Mouse (Mus musculus) small intestine, adult 2 months (tissue): ENCODE measurements around the gene Hist1h2bf. TPM values are rescaled to one million over a fixed set of nuclear protein-coding genes. Genes with fewer than 3 reads are reported as not detected.
"Not testable (repeated sequence)": the region's sequence is repeated elsewhere in the genome, so short reads cannot be mapped to it uniquely, and the experiment has no call there.

ENCODE experiments used
- H3K27ac ChIP-seq: fragments of 200-500 bp; 2 replicates; pipeline ENCODE4 v1.5.1; 2012; ENCODE audit warnings: low read depth, low read length, control low read depth, inconsistent platforms; ENCODE audit not compliant: insufficient read depth
- H3K27me3 ChIP-seq: fragments of 200-500 bp; 2 replicates; pipeline ENCODE4 v1.6.1; 2012; ENCODE audit warnings: mild to moderate bottlenecking, moderate library complexity, low read length, inconsistent platforms; ENCODE audit not compliant: control insufficient read depth, insufficient read depth
- H3K36me3 ChIP-seq: fragments of 200-500 bp; 2 replicates; pipeline ENCODE4 v1.6.1; 2012; ENCODE audit warnings: mild to moderate bottlenecking, low read length, control low read depth, inconsistent platforms; ENCODE audit not compliant: control insufficient read depth, insufficient read depth
- H3K4me1 ChIP-seq: fragments of 200-500 bp; 2 replicates; pipeline ENCODE4 v1.6.1; 2012; ENCODE audit warnings: low read length, inconsistent platforms, mixed read lengths; ENCODE audit not compliant: control insufficient read depth, insufficient read depth, insufficient read length
- H3K4me3 ChIP-seq: fragments of 200-500 bp; 2 replicates; pipeline ENCODE4 v1.5.1; 2012; ENCODE audit warnings: low read depth, mild to moderate bottlenecking, control low read depth, inconsistent platforms, low read length, moderate library complexity
- CTCF ChIP-seq: fragments of 200-500 bp; IDR thresholded peaks from 2 replicates; pipeline ENCODE4 v1.5.1; 2012; ENCODE audit warnings: low read depth, mild to moderate bottlenecking, control low read depth, inconsistent platforms, low read length, moderate library complexity, mixed read lengths; ENCODE audit not compliant: insufficient replicate concordance, insufficient read length; ENCODE audit errors: extremely low read depth
- POLR2A ChIP-seq: fragments of 200-500 bp; IDR thresholded peaks from 2 replicates; pipeline ENCODE4 v1.6.1; 2012; ENCODE audit warnings: low read depth, mild to moderate bottlenecking, control low read depth, inconsistent platforms, low read length, moderate library complexity
- WGBS: fragments of 180-500 bp; shearing (Covaris S2); methylation state at CpG from one replicate; pipeline ENCODE4 v1.1.7; 2018; 5-methylcytosine and 5-hydroxymethylcytosine counted together
- polyA plus RNA-seq: library from polyadenylated mRNA; depleted of rRNA; stranded (reverse); fragments of >200 nt; gene quantifications from 2 replicates; pipeline ENCODE4 v1.2.3, GENCODE M21; 2012

The Hist1h2bf gene
- polyA plus RNA-seq, 1 experiment, result 24.6 TPM

DNA sequence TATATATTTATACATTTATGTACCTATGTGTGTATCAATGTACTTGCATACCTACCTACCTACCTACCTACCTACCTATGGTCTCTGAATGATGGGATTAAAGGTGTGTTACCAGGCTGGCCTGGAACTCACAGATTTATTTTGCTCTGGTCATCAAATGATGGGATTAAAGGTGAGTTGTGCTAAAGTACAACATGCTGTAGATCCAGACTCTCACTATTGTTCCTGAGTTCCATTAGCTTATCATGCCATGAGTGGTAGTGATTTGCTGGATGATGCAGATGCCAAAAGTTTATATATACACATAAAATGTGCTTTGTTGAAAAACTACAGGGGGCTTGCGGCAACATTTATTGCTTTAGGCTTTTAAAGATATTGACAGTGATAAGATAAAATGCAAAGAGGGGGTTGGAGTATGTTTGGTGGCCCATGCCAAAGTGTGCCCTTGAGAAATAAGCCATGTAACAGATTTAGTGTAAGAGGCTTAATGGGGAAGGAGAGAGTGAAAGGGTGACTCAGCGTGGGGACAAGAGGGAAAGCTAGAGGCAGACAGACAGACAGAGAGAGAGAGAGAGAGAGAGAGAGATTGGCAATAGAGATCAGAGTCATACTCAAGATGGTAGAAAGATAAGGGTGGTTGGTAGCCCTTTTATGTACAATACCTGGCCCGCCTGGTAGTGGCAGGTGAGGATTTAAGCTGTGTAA is 36.8 kb downstream of the Hist1h2bf start:
- WGBS, result 54% methylated on average over 3 of the region's 3 CpGs
- Histone ChIP-seq H3K36me3 (no peaks in the 10 kb centered on the region), H3K27ac (no peak overlapping the region), H3K4me1 (peaks cover 7% of the 10 kb centered on the region; the same call in 1 of the 2 replicates), H3K4me3 (no peak overlapping the region), H3K27me3 (no peaks in the 10 kb centered on the region)
- TF ChIP-seq CTCF (no peak), POLR2A (no peak)

DNA sequence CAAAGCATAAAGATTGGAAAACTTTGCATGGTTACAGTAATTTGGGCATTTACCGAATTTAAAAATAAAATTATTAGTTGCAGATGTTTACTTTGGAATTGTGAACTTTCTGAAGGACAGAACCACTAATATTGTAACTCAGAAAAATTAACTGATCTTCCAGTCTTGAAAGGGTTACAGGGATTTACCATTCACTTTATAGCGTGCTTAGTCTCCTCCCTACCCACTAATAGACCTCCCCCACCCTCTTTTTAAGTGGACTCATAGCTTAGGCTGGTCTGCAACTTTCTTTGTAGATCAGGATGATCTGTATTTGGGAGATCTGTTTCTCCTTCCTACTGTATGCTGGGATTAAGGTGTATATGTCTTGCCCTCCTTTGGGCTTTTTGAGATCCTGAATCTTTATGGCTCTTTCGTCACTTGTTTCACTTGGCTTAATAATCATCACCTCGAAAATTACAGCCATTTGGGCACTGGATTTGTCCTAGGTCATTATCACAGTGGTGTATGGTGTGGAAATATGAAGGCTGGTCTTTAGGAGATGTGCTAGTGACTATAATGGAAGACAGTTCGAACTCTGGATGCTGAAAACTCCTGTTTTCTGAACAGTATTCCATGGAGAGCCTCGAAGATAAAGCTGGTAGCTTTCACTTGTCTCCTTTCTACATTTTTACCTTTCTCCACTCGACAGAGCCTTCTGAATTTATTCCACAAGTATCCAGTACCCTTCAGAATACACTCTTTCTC is 37.7 kb downstream of the Hist1h2bf start:
- no peak for TF ChIP-seq CTCF
- no peak for TF ChIP-seq POLR2A
- Histone ChIP-seq H3K27me3 (no peaks in the 10 kb centered on the region), H3K36me3 (no peaks in the 10 kb centered on the region), H3K4me3 (no peak overlapping the region), H3K4me1 (peaks cover 7% of the 10 kb centered on the region; the same call in 1 of the 2 replicates), H3K27ac (0 out of 2 replicates have a peak overlapping the region, but pooled peaks have one; percentile 11)
- WGBS, result 15% methylated on average over 7 of the region's 7 CpGs

DNA sequence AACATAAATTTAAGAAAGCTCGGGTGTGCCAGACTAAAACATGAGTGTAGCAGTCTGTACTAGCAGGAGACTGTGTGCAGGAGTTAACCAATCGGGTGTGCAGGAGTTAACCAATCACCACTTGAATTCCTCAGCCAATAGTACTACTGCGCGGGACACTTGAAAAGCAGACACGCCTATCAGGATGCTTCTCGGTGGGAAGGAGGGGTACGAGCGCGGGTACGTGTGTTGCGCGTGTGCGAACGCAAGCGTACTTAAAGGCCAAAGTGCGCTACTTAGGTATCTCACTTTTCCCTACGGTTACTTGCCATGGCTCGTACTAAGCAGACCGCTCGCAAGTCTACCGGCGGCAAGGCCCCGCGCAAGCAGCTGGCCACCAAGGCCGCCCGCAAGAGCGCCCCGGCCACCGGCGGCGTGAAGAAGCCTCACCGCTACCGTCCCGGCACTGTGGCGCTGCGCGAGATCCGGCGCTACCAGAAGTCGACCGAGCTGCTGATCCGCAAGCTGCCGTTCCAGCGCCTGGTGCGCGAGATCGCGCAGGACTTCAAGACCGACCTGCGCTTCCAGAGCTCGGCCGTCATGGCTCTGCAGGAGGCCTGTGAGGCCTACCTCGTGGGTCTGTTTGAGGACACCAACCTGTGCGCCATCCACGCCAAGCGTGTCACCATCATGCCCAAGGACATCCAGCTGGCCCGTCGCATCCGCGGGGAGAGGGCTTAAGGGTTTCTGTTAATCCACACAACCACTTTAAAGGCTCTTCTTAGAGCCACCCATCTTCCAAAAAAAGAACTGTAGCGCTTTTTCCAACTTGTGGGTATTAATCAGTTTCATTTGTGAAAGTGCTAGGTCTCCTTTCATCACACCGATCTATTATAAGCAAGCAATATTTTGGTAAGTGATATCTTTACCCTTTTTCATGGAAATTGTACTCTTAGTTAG is 38.6 kb downstream of the Hist1h2bf start, which contains the start of gene Hist1h3g:
Gene Hist1h3g (plus strand): TSS at position 286 of the 939 bp plus-strand sequence.
- H3K4me3 ChIP-seq, result peak within 1 kb of the TSS; percentile 59
- H3K36me3 ChIP-seq, H3K27me3 ChIP-seq, H3K4me1 ChIP-seq: not testable (repeated sequence)
- peak; percentile 27; the same call in 1 of the 2 replicates for TF ChIP-seq POLR2A
- peak within 1 kb of the TSS; percentile 85 for H3K27ac ChIP-seq
- WGBS, result under 1% methylated on average over 51 of the region's 62 CpGs

DNA sequence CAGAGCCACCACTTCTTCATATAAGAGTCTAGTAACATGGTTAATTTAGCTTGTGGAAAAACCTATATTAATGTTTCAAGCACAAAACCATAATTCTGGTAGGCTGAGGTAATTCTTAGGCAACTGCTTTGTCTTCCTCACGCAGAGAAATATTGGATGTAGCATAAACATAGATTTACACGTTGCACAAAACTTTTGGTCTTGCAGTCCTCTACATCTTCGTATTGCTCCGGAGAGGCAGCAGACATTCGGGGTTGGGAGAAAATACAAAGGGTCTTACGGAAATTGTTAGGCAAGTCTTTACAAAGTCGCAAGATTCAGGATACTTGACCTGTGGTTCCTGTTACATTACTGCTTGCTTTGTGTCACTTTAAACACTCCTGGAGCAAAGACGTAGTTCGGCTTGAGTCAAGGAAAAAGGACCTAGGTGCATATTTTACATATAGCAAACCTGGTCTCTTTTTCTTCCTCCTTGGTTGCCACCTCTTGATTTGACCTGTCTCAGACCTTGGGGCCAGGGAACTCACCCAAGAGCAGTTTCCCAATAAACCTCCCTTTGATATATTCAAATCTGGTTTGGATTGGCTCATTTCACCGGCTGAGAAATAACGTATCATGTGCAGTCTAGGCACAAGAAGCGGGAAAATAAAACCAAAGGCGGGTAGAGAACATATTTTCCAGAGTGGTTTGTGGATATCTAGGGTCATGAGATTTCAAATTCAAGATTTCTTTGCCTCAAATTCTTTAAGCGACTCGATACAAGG is 39.4 kb downstream of the Hist1h2bf start:
- H3K27me3 ChIP-seq, result no peaks in the 10 kb centered on the region
- under 1% methylated on average over 15 of the region's 15 CpGs for WGBS
- H3K4me1 ChIP-seq, result peaks cover 5% of the 10 kb centered on the region; the same call in 1 of the 2 replicates
- no peak overlapping the region; the same call in 1 of the 2 replicates for H3K4me3 ChIP-seq
- TF ChIP-seq POLR2A, result no peak
- no peak for TF ChIP-seq CTCF
- H3K36me3 ChIP-seq, result no peaks in the 10 kb centered on the region
- H3K27ac ChIP-seq, result peak overlapping the region; percentile 85

DNA sequence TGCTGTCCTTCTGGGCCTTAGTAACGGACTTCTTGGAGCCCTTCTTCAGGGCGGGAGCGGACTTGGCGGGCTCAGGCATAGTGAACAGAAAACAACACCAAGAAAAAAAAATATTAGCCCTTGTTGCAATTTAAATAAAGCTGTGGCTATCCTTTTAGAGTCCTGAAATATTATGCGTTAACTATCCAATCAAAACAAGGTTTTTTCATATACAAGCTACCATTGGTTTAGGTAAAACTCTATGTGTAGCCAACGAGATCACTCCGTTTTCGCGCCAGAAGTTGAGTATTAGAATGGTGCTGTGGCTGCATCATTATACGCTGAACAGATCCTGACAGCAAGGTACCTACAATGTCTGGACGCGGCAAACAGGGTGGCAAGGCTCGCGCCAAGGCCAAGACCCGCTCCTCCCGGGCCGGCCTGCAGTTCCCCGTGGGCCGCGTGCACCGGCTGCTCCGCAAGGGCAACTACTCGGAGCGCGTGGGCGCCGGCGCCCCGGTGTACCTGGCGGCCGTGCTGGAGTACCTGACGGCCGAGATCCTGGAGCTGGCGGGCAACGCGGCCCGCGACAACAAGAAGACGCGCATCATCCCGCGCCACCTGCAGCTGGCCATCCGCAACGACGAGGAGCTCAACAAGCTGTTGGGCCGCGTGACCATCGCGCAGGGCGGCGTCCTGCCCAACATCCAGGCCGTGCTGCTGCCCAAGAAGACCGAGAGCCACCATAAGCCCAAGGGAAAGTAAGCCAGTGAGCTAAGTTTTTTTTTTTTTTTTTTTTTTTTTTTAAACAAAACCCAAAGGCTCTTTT is 40.2 kb downstream of the Hist1h2bf start, which contains the start of gene Hist1h2af:
Gene Hist1h2af (plus strand): TSS at position 347 of the 808 bp plus-strand sequence.
- Histone ChIP-seq H3K27ac (peak within 1 kb of the TSS; percentile 85), H3K4me3 (peak within 1 kb of the TSS; percentile 53)
- H3K36me3 ChIP-seq, H3K27me3 ChIP-seq, H3K4me1 ChIP-seq: not testable (repeated sequence)
- WGBS, result under 1% methylated on average over 28 of the region's 53 CpGs
